Mouse (Mus musculus) forebrain, embryonic 10.5 days (tissue): Measurements from ENCODE around the gene Ercc6. TPM values are rescaled to one million over a fixed set of nuclear protein-coding genes. Genes with fewer than 3 reads are reported as not detected.
A peak's percentile ranks its signal among the peaks of the same experiment; 100 is the strongest.

Experiments used
- DNase-seq: peaks from one replicate; pipeline ENCODE4 v3.0.0-alpha.2; 2017; ENCODE audit warnings: low spot score; ENCODE audit errors: extremely low spot score
- H3K27ac ChIP-seq: fragments of 300-500 bp; sonication (generic); 2 replicates; pipeline ENCODE4 v1.5.1; 2016; ENCODE audit warnings: mild to moderate bottlenecking
- H3K27me3 ChIP-seq: fragments of 300-500 bp; sonication (generic); 2 replicates; pipeline ENCODE4 v1.6.1; 2016; ENCODE audit warnings: mild to moderate bottlenecking; ENCODE audit not compliant: poor library complexity, severe bottlenecking
- H3K36me3 ChIP-seq: fragments of 300-500 bp; sonication (generic); replicated peaks from 2 replicates; pipeline ENCODE4 v1.6.1; 2016; ENCODE audit warnings: mild to moderate bottlenecking, moderate library complexity
- H3K4me1 ChIP-seq: fragments of 300-500 bp; sonication (generic); 2 replicates; pipeline ENCODE4 v1.6.1; 2016
- H3K4me3 ChIP-seq: fragments of 300-500 bp; sonication (generic); 2 replicates; pipeline ENCODE4 v1.5.1; 2016; ENCODE audit warnings: mild to moderate bottlenecking, moderate library complexity
- H3K9me3 ChIP-seq: fragments of 300-500 bp; sonication (generic); 2 replicates; pipeline ENCODE4 v1.6.1; 2016; ENCODE audit warnings: mild to moderate bottlenecking, moderate library complexity
- WGBS: fragments of 180-500 bp; shearing (Covaris S2); methylation state at CpG from one replicate; pipeline ENCODE4 v1.1.7; 2016; 5-methylcytosine and 5-hydroxymethylcytosine counted together
- polyA plus RNA-seq: library from polyadenylated mRNA; unstranded; fragments of >200 nt; fragmentation: Nextera tagmentation; extraction: Ambion mirVana; gene quantifications from 2 replicates; pipeline ENCODE4 v1.2.1, GENCODE M21; 2016

The Ercc6 gene
- polyA plus RNA-seq, 1 experiment from 2014 or later = 28.9 TPM

DNA sequence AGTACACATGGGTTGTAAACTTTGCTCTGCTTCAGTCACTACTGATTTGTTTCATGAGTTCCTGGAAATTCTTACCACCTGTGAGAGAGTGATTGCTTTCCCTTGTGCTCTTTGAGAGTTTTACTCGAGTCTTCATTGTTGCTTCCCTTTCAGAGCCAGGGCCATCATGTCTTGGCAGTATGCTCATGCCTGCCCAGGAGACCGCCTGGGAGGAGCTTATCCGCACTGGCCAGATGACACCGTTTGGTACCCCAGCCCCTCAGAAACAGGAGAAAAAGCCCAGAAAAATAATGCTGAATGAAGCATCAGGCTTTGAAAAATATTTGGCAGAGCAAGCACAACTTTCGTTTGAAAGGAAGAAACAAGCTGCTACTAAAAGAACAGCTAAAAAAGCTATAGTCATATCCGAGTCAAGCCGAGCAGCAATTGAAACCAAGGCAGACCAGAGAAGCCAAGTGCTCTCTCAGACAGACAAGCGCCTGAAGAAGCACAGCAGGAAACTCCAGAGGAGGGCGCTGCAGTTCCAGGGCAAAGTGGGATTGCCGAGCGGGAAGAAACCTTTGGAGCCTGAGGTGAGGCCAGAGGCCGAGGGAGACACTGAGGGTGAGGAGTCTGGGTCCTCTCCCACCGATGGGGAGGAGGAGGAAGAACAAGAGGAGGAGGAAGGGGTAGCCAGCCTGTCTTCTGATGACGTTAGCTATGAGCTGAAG lies 12.8 kb downstream of the Ercc6 start:
- Histone ChIP-seq H3K9me3 (no peaks in the 10 kb centered on the region), H3K36me3 (peaks cover 62% of the 10 kb centered on the region), H3K27ac (no peak overlapping the region), H3K4me1 (peaks cover 8% of the 10 kb centered on the region), H3K4me3 (no peak overlapping the region), H3K27me3 (no peaks in the 10 kb centered on the region)
- DNase-seq = no peak
- 79% methylated on average over 14 of the region's 14 CpGs for WGBS

DNA sequence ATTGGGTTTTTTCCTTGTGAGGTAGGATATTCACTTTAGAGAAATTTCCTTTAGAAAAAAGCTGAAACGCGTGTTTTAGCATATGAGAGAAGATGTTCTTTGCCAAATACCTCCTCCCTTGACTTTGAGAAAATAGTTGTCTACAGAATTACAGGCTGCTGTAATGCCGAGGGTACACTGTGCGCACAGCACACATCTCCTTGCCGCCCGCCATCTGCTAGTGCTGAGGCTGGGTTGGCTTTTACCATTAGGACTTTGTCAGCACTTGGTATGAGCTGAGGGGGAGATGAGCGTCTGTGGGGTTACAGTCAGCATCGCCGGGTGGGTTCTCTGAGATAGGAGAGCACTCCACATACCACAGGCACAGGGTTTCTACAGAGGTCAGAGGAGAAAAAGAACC lies 13.9 kb downstream of the Ercc6 start:
- Histone ChIP-seq H3K36me3 (peaks cover 51% of the 10 kb centered on the region), H3K27ac (no peak overlapping the region), H3K4me1 (peaks cover 19% of the 10 kb centered on the region), H3K4me3 (no peak overlapping the region), H3K27me3 (no peaks in the 10 kb centered on the region), H3K9me3 (no peaks in the 10 kb centered on the region)
- 97% methylated on average over 9 of the region's 9 CpGs for WGBS
- DNase-seq = no peak

DNA sequence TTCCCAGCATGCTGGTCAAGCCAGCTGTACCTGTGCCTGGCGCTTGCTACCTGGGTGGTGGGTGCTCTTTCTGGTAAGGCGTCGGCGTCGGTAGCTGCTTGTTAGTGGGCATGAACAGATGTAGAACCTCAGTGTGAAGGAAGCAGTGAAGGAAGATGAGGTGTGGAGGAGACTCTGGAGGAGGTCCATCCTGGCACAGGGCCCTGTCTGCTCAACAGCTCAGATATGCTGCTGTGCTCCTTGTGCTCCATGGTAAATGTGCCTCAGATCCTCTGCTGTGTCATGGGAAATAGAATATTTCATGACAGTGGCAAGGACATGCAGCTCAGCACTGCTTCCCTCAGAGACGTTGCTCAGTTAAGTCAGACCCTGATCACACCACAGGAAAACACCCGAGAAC lies 15.7 kb downstream of the Ercc6 start:
- H3K27me3 ChIP-seq = no peaks in the 10 kb centered on the region
- peaks cover 53% of the 10 kb centered on the region for H3K36me3 ChIP-seq
- peaks cover 33% of the 10 kb centered on the region for H3K4me1 ChIP-seq
- no peak overlapping the region for H3K4me3 ChIP-seq
- no peaks in the 10 kb centered on the region for H3K9me3 ChIP-seq
- no peak overlapping the region for H3K27ac ChIP-seq
- no peak for DNase-seq
- 92% methylated on average over 7 of the region's 7 CpGs for WGBS

DNA sequence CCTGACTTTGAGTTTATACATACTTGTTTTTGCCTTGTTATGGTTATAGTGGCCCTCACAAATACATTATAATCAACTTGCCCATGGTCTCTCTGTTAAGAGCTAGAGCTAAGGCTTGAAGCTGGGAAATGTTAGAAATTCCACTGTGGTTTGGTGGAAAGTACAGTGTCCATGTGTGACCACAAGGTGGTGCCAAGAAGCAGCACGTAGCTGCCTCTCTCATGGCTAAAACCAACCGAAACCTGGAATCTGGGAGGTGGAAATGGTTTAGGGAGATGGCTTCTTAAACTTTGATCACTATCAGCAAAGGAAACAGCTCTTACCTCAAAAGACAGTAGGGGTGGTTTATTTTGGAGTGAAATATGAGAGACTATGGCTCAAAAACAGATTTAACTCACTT lies 17.6 kb downstream of the Ercc6 start:
- Histone ChIP-seq H3K27me3 (no peaks in the 10 kb centered on the region), H3K9me3 (no peaks in the 10 kb centered on the region), H3K36me3 (peaks cover 60% of the 10 kb centered on the region), H3K4me1 (peaks cover 33% of the 10 kb centered on the region), H3K27ac (no peak overlapping the region), H3K4me3 (no peak overlapping the region)
- no peak for DNase-seq
- 20% methylated on average over 2 of the region's 2 CpGs for WGBS

DNA sequence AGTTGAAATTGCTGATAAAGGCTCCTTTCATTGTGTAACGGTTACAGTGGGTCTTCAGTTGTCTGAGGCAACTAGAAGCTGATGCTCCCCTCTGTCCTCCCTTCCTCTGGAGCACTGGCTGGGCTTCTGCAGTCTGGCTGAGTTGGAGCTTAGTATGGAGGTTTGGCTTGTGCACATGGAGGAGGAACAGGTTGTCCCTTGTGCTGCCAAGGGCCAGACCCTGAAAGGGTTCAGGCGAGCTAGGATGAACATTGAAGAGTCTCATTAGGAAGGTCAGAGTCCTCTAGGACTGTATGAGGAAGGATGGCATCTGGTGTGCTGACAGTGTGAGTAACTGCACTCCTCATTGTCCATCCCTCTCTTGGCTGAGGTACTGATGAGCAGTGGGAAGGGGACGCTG lies 18.1 kb downstream of the Ercc6 start:
- peak overlapping the region; percentile 78 for H3K27ac ChIP-seq
- DNase-seq = no peak
- peaks cover 33% of the 10 kb centered on the region for H3K4me1 ChIP-seq
- H3K9me3 ChIP-seq = no peaks in the 10 kb centered on the region
- no peak overlapping the region for H3K4me3 ChIP-seq
- H3K36me3 ChIP-seq = peaks cover 60% of the 10 kb centered on the region
- WGBS = 73% methylated on average over 3 of the region's 3 CpGs
- no peaks in the 10 kb centered on the region for H3K27me3 ChIP-seq

DNA sequence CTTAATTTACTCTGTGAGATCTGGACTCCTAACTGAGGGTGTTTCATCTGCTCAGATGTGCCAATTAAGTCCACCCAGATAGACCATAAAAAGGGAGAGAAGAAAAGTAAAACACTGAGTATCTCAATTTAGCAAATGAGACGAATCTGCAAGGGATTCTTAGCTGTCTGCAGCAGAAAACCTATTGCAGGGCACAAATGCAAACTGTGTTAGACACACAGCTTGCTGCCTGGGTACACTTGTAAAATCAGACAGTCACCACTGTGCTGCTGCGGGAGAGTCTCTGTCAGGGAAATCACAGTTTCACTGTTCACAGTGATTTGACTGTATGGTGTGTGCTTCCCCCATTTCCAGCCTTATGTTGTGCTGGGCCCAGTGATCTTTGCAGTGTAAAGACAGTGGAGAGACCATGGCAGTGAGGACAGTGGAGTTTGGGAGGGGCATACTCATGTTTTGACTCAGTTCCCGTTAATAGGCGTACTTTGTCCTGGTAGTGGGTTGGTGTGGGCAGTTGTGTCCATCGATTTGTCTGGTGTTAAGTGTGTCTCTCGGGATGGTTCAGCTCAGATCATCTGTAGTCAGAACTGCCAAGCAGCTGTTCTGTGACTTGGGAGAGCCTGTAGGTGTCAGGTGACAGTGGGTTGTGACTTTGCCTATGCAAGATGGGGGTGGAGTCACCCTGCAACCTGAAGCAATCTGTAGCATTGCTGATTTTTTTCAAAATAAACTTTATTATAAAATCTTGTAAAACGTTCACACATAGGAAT lies 19.2 kb downstream of the Ercc6 start:
- no peak for DNase-seq
- WGBS = 71% methylated on average over 7 of the region's 7 CpGs

DNA sequence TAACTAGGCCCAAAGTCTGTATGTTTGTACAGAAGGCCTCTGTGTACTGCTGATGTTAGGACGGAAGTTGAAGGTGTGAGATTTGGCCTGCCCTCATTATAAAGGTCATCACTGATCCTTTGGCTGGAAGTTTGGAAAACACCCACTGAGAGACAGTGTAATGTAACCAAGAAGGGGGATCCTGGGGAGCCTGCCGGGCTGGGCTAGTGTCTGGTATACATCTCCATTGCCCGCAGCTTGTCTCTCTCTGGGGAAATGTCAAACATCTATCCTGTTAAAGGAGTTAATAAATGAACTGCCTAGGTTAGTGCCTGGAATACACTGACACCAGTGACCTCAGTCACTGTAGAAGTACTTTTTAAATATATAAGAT lies 19.8 kb downstream of the Ercc6 start:
- DNase-seq = no peak
- WGBS = 82% methylated on average over 3 of the region's 3 CpGs
- Histone ChIP-seq H3K27ac (no peak overlapping the region), H3K4me3 (no peak overlapping the region), H3K9me3 (no peaks in the 10 kb centered on the region), H3K4me1 (peaks cover 33% of the 10 kb centered on the region), H3K36me3 (peaks cover 60% of the 10 kb centered on the region), H3K27me3 (no peaks in the 10 kb centered on the region)

More for the DNA sequence above, 19.2 kb downstream of the Ercc6 start:
- no peaks in the 10 kb centered on the region for H3K9me3 ChIP-seq
- peak overlapping the region; percentile 56 for H3K27ac ChIP-seq
- no peaks in the 10 kb centered on the region for H3K27me3 ChIP-seq
- H3K4me1 ChIP-seq = peaks cover 33% of the 10 kb centered on the region
- H3K36me3 ChIP-seq = peaks cover 57% of the 10 kb centered on the region
- H3K4me3 ChIP-seq = no peak overlapping the region

DNA sequence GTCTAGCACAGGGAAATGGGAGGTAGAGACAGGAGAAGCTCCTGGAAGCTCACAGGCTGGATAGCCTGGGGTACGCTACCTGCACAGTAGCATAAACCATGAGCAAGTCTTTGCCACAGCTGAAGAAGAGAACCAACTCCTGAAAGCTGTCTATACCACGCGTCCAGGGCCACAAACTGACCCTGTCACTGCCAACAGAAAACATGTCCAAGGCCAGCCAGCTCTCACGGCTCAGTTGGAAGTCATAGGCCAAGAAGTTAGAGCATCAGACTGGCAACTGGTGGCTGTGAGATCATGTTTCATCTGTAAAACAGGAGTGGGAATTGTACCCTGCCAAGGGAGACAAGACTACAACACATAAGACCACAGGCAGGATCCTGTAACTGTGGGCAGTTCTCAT lies 20.3 kb downstream of the Ercc6 start:
- H3K27me3 ChIP-seq = no peaks in the 10 kb centered on the region
- DNase-seq = no peak
- peaks cover 60% of the 10 kb centered on the region for H3K36me3 ChIP-seq
- H3K4me1 ChIP-seq = peaks cover 33% of the 10 kb centered on the region
- H3K9me3 ChIP-seq = no peaks in the 10 kb centered on the region
- H3K4me3 ChIP-seq = no peak overlapping the region
- 88% methylated on average over 4 of the region's 4 CpGs for WGBS
- no peak overlapping the region for H3K27ac ChIP-seq

DNA sequence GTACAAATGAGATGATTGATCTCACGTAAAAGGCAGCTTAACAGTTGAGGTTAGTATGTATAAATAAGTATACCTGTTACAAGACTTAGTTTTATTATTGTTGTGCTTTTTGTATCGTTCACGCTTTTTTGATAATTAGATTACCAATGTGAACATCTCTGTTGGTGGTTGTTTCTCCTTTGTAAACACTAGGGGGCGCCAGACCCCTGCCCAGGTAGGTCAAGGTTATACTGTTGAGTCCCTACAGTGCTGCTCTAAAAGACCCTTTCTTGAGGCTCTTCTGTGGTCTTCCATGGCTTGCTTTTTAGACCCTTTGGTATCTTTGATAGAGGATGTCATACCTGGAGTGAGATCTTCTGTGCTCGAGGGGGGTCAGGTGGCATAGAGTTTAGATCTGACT lies 20.8 kb downstream of the Ercc6 start:
- H3K4me3 ChIP-seq = no peak overlapping the region
- 74% methylated on average over 5 of the region's 5 CpGs for WGBS
- H3K9me3 ChIP-seq = no peaks in the 10 kb centered on the region
- H3K4me1 ChIP-seq = peaks cover 33% of the 10 kb centered on the region
- peaks cover 60% of the 10 kb centered on the region for H3K36me3 ChIP-seq
- H3K27ac ChIP-seq = no peak overlapping the region
- H3K27me3 ChIP-seq = no peaks in the 10 kb centered on the region
- no peak for DNase-seq

DNA sequence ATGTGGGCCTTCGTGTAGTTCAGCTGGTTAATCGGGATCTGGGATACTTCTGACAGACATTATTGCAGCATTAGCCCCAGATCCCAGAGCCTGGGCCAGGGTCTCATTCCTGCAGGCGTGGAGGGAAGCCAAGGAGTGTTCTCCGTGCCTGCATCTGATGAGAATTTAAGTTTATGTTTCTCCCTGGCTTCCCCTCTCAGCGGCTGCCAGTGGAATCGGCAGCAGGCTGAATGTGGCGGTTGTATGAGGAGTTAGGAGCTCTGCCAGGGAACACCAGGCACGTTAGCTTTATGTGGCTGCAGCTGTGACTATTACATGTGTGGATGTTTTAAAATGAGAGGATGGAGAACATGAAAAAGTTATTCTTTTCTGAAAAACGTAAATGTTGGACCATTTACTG lies 23.4 kb downstream of the Ercc6 start:
- WGBS = 89% methylated on average over 9 of the region's 9 CpGs
- Histone ChIP-seq H3K9me3 (no peaks in the 10 kb centered on the region), H3K4me1 (peaks cover 19% of the 10 kb centered on the region), H3K4me3 (no peak overlapping the region), H3K27me3 (no peaks in the 10 kb centered on the region), H3K27ac (no peak overlapping the region), H3K36me3 (peaks cover 76% of the 10 kb centered on the region)
- DNase-seq = no peak

DNA sequence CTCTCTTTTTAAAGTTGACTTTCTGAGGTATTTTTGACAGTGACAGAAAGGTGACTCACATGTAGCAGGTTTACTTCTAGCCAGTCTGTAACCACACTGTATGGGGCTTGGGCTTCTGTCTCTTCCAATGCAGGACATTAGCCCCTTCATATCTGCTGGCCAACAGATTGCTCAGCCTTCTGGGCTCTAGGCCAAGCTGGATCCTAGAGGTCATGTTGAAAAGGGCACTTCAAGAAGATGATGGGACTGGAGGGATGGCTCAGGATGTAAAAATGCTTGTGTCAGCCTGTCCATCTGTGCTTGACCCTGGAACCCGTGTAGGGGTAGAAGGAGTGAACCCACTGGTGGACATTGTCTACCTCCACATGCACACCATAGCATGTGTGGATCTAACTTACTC lies 24.8 kb downstream of the Ercc6 start:
- Histone ChIP-seq H3K4me1 (peaks cover 6% of the 10 kb centered on the region), H3K36me3 (peaks cover 89% of the 10 kb centered on the region), H3K27me3 (no peaks in the 10 kb centered on the region), H3K4me3 (no peak overlapping the region), H3K27ac (no peak overlapping the region), H3K9me3 (no peaks in the 10 kb centered on the region)
- no peak for DNase-seq
- 100% methylated on average over 1 of the region's 1 CpGs for WGBS

DNA sequence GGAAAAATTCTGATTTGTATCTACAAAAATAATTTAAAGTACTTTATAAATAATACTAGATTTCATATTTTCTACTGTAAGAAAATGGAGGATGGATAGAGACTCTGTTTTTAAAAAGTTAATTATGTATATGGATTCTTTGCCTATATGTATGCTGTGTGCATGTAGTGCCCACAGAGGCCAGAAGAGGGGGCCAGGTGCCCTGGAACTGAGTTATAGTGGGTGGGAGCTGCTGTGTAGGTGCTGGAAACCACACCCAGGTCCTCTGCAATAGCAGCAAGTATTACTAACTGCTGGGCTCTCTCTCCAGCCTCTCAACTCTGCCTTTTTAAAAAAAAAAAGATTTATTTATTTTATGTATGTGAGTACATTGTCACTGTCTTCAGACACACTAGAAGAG lies 29.8 kb downstream of the Ercc6 start:
- Histone ChIP-seq H3K4me1 (no peaks in the 10 kb centered on the region), H3K27me3 (no peaks in the 10 kb centered on the region), H3K27ac (no peak overlapping the region), H3K36me3 (peaks cover 79% of the 10 kb centered on the region), H3K4me3 (no peak overlapping the region), H3K9me3 (no peaks in the 10 kb centered on the region)
- no peak for DNase-seq

DNA sequence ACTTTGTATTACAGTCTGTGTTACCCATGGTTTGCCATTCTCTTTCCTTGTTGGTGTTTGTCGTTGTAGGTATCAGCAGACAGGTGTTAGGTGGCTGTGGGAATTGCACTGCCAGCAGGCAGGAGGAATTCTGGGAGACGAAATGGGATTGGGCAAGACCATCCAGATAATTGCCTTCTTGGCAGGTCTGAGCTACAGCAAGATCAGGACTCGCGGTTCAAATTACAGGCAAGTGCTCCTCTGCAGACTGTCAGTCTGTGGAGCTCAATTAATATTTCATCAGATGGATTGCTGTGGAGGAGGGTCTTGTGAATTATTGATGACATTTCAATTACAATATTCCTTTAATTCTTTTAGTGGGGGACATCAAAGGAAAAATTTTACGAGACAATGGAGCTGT lies 33.4 kb downstream of the Ercc6 start:
- H3K4me1 ChIP-seq = no peaks in the 10 kb centered on the region
- H3K27ac ChIP-seq = no peak overlapping the region
- peaks cover 69% of the 10 kb centered on the region for H3K36me3 ChIP-seq
- no peak for DNase-seq
- WGBS = 89% methylated on average over 5 of the region's 5 CpGs
- no peaks in the 10 kb centered on the region for H3K9me3 ChIP-seq
- no peak overlapping the region for H3K4me3 ChIP-seq
- H3K27me3 ChIP-seq = no peaks in the 10 kb centered on the region
